Mouse (Mus musculus) heart, postnatal 0 days (tissue): ENCODE data around the gene Plscr5. TPM values are rescaled to one million over a fixed set of nuclear protein-coding genes. Genes with fewer than 3 reads are reported as not detected.

Experiments
- ATAC-seq: fragments of 200-750 bp; cut with Nextera tagmentation; 2 replicates; pipeline ENCODE4 v1.8.0; 2017; ENCODE audit warnings: low read depth, moderate number of reproducible peaks, moderate library complexity; ENCODE audit not compliant: insufficient read depth
- DNase-seq: peaks from one replicate; pipeline ENCODE4 v3.0.0-alpha.2; 2016; ENCODE audit warnings: low spot score
- H3K27ac ChIP-seq: fragments of 300-500 bp; sonication (generic); 2 replicates; pipeline ENCODE4 v1.5.1; 2014; ENCODE audit warnings: low read depth, mild to moderate bottlenecking
- H3K27me3 ChIP-seq: fragments of 300-500 bp; sonication (generic); 2 replicates; pipeline ENCODE4 v1.6.1; 2014; ENCODE audit warnings: low read length, mixed read lengths; ENCODE audit not compliant: control insufficient read depth, insufficient read depth
- H3K36me3 ChIP-seq: fragments of 300-500 bp; sonication (generic); replicated peaks from 2 replicates; pipeline ENCODE4 v1.6.1; 2014; ENCODE audit warnings: low read length, mixed read lengths; ENCODE audit not compliant: control insufficient read depth, insufficient read depth
- H3K4me1 ChIP-seq: fragments of 300-500 bp; sonication (generic); 2 replicates; pipeline ENCODE4 v1.6.1; 2014; ENCODE audit warnings: antibody characterized with exemption; ENCODE audit not compliant: control insufficient read depth, insufficient read depth
- H3K4me2 ChIP-seq: fragments of 300-500 bp; sonication (generic); 2 replicates; pipeline ENCODE4 v1.6.1; 2014; ENCODE audit warnings: low read depth, mild to moderate bottlenecking, low read length, moderate library complexity
- H3K4me3 ChIP-seq: fragments of 300-500 bp; sonication (generic); 2 replicates; pipeline ENCODE4 v1.5.1; 2014; ENCODE audit warnings: low read depth, low read length
- H3K9ac ChIP-seq: fragments of 300-500 bp; sonication (generic); replicated peaks from 2 replicates; pipeline ENCODE4 v1.6.1; 2014; ENCODE audit warnings: low read depth, low read length, mixed read lengths
- H3K9me3 ChIP-seq: fragments of 300-500 bp; sonication (generic); replicated peaks from 2 replicates; pipeline ENCODE4 v1.6.1; 2016; ENCODE audit warnings: low read length; ENCODE audit not compliant: control insufficient read depth
- CTCF ChIP-seq: IDR thresholded peaks from 2 replicates; pipeline ENCODE4 v1.5.1; 2016; ENCODE audit warnings: antibody characterized with exemption, control low read depth, low read depth
- EP300 ChIP-seq: IDR thresholded peaks from 2 replicates; pipeline ENCODE4 v1.6.1; 2016; ENCODE audit warnings: antibody characterized with exemption, low read depth
- WGBS: fragments of 180-500 bp; shearing (Covaris S2); extraction: QIAGEN DNeasy Blood & Tissue Kit; methylation state at CpG from one replicate; pipeline ENCODE4 v1.1.7; 2014; 5-methylcytosine and 5-hydroxymethylcytosine counted together
- polyA plus RNA-seq: library from polyadenylated mRNA; unstranded; fragments of >200 nt; fragmentation: Nextera tagmentation; extraction: Ambion mirVana; gene quantifications from 2 replicates; pipeline ENCODE4 v1.2.1, GENCODE M21; 2015
- total RNA-seq: library from RNA; depleted of rRNA; stranded (reverse); fragments of >200 nt; gene quantifications from 2 replicates; pipeline ENCODE4 v1.2.3, GENCODE M21; 2014; ENCODE audit warnings: low replicate concordance

The Plscr5 gene
- total and polyA plus RNA-seq, 2 experiments from 2014 or later: not detected

GRCm38 (mm10) chr9:92220151-92220550, 27.4 kb downstream of the Plscr5 start:
- no peaks in the 10 kb centered on the region for H3K27me3 ChIP-seq
- H3K27ac ChIP-seq: no peak overlapping the region
- no peak for ATAC-seq
- no peak overlapping the region for H3K4me3 ChIP-seq
- no peaks in the 10 kb centered on the region for H3K4me1 ChIP-seq
- 38% methylated on average over 3 of the region's 3 CpGs for WGBS
- no peaks in the 10 kb centered on the region for H3K9me3 ChIP-seq
- TF ChIP-seq EP300 (no peak), CTCF (no peak)
- H3K4me2 ChIP-seq: no peak overlapping the region
- no peak for DNase-seq
- H3K9ac ChIP-seq: no peak overlapping the region
- H3K36me3 ChIP-seq: no peaks in the 10 kb centered on the region

DNA sequence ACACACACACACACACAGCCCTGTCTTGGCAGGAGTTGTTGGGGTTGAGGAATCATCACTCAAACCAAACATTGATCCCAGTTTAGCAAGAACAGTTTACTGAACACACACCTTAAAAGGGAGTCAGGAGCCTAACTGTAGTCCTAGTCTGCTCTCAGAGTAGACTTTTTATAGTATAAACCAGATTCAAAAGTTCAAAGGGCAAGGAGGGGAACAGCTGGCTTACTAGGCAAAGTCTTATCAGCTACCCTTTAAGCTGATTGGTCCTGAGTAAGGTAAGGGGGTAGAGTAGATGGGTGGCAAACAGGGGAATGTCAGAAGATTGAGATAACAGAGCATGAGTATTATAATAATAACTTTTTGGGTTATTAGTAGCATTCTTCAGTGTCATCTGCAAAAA, 28.7 kb downstream of the Plscr5 start:
- Histone ChIP-seq H3K36me3 (no peaks in the 10 kb centered on the region), H3K9ac (no peak overlapping the region), H3K27me3 (no peaks in the 10 kb centered on the region), H3K4me3 (no peak overlapping the region), H3K27ac (no peak overlapping the region), H3K9me3 (no peaks in the 10 kb centered on the region), H3K4me1 (peaks cover 3% of the 10 kb centered on the region; the same call in 1 of the 2 replicates), H3K4me2 (no peak overlapping the region)
- ATAC-seq (no peak), DNase-seq (no peak)
- TF ChIP-seq EP300: no peak
- TF ChIP-seq CTCF: no peak

GRCm38 (mm10) chr9:92224598-92225231, 32.0 kb downstream of the Plscr5 start:
- Histone ChIP-seq H3K4me1 (peaks cover 4% of the 10 kb centered on the region; the same call in 1 of the 2 replicates), H3K9me3 (no peaks in the 10 kb centered on the region), H3K27ac (no peak overlapping the region), H3K36me3 (no peaks in the 10 kb centered on the region), H3K4me3 (no peak overlapping the region), H3K27me3 (no peaks in the 10 kb centered on the region), H3K9ac (no peak overlapping the region), H3K4me2 (no peak overlapping the region)
- TF ChIP-seq CTCF: no peak
- TF ChIP-seq EP300: no peak
- ATAC-seq (no peak), DNase-seq (no peak)
- 77% methylated on average over 1 of the region's 1 CpGs for WGBS

- Histone ChIP-seq H3K36me3 (no peaks in the 10 kb centered on the region), H3K9me3 (no peaks in the 10 kb centered on the region), H3K27ac (no peak overlapping the region), H3K4me2 (no peak overlapping the region), H3K27me3 (no peaks in the 10 kb centered on the region), H3K9ac (no peak overlapping the region), H3K4me1 (peaks cover 8% of the 10 kb centered on the region; the same call in 1 of the 2 replicates), H3K4me3 (no peak overlapping the region)
- no peak for ATAC-seq
- DNase-seq: no peak
- 73% methylated on average over 3 of the region's 3 CpGs for WGBS
- TF ChIP-seq CTCF: no peak
- TF ChIP-seq EP300: no peak
These were observed 33.5 kb downstream of the Plscr5 start for GRCm38 (mm10) chr9:92226127-92226655.

DNA sequence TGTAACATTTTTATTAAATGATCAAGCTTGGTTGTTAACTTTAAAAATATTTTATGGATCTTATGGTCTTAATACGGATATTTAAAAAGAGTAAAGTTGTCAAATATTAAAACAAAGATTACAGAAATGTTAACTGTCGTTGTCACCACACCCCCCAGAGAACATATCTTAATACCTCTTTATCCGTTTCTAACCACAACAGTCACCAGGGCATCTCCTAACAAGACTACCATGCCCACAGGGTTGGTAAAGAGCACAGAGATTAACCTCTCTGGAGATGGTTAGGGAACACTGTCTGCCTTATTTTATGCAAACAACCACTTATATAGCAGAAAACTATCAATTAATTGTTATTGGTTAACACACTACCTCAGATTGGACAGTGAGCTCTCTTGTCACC, 34.1 kb downstream of the Plscr5 start:
- Histone ChIP-seq H3K27me3 (no peaks in the 10 kb centered on the region), H3K36me3 (no peaks in the 10 kb centered on the region), H3K9ac (no peak overlapping the region), H3K4me1 (peaks cover 8% of the 10 kb centered on the region; the same call in 1 of the 2 replicates), H3K4me3 (no peak overlapping the region), H3K27ac (no peak overlapping the region), H3K9me3 (no peaks in the 10 kb centered on the region), H3K4me2 (no peak overlapping the region)
- 74% methylated on average over 3 of the region's 3 CpGs for WGBS
- ATAC-seq (no peak), DNase-seq (no peak)
- no peak for TF ChIP-seq CTCF
- TF ChIP-seq EP300: no peak
